In the genomic region with DNA sequence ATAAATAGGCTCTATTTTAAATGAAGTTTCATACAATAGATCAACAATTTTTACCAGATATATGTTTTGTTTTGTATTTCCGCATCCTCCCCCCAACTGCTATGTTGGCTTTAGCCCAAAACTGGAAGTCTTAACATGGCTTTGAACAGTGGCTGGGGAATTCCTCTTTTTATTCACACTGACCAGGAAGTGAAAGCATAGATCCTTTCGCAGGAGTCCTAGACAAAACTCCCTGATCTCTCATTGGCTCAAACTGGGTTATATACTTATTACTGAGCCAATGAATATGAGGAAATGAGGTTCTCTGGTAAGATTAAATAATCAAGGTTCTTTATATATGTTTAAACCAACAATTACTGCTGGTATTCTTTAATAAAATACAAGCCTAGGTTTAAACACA, we compare ENCODE assay signal across 19 mouse cellular contexts.
"Had no signal": no experiment of that assay in that cellular context is flagged by ENCODE, and none has a peak within 500 bp of the region (broad histone marks: within the 10 kb centered on the region; RNA-seq: fewer than 3 reads in every experiment).

No protein-coding gene starts in this region.

- H3K4me3 ChIP-seq: liver, embryonic 15.5 days; lung, embryonic 15.5 days; megakaryocyte, embryonic 14.5 days; midbrain, embryonic 13.5 days; midbrain, embryonic 15.5 days; neural tube, embryonic 12.5 days had no signal

- H3K9me3 ChIP-seq: liver, embryonic 15.5 days; lung, embryonic 15.5 days; midbrain, embryonic 13.5 days; midbrain, embryonic 15.5 days; neural tube, embryonic 12.5 days had no signal

- H3K36me3 ChIP-seq: liver, embryonic 15.5 days; lung, embryonic 15.5 days; midbrain, embryonic 13.5 days; midbrain, embryonic 15.5 days; neural tube, embryonic 12.5 days had no signal

- H3K9ac ChIP-seq: liver, embryonic 15.5 days; liver, postnatal 0 days; lung, embryonic 15.5 days; midbrain, embryonic 13.5 days; midbrain, embryonic 15.5 days; neural tube, embryonic 12.5 days had no signal

- ATAC-seq: liver, postnatal 0 days; lung, postnatal 0 days; midbrain, embryonic 13.5 days; midbrain, embryonic 15.5 days had no signal

- H3K27me3 ChIP-seq: liver, embryonic 15.5 days; lung, embryonic 15.5 days; megakaryocyte, embryonic 14.5 days; midbrain, embryonic 13.5 days; midbrain, embryonic 15.5 days; neural tube, embryonic 12.5 days had no signal

- H3K27ac ChIP-seq: liver, embryonic 15.5 days; lung, embryonic 15.5 days; macrophage; midbrain, embryonic 13.5 days; midbrain, embryonic 15.5 days; neural tube, embryonic 12.5 days had no signal

- DNase-seq: liver, postnatal 0 days; lung, adult 2 months; lung, postnatal 14 days; lung, postnatal 36 days; right cerebral cortex, postnatal 25 days; right cerebral cortex, postnatal 4 days; spleen, adult 18-20 months; thymus, adult 18-20 months; thymus, postnatal 14 days; thymus, postnatal 36 days had no signal

- H3K4me2 ChIP-seq: liver, embryonic 15.5 days; lung, embryonic 15.5 days; midbrain, embryonic 11.5 days; midbrain, embryonic 13.5 days; midbrain, embryonic 15.5 days; neural tube, embryonic 12.5 days had no signal

- H3K4me1 ChIP-seq: liver, embryonic 15.5 days; lung, embryonic 15.5 days; megakaryocyte, embryonic 14.5 days; midbrain, embryonic 13.5 days; midbrain, embryonic 15.5 days; neural tube, embryonic 12.5 days had no signal
